Mouse (Mus musculus) spleen, postnatal 10 days (tissue): ENCODE results near the gene Pdlim7.

ENCODE experiments used
- DNase-seq, 2 experiments: peaks; one replicate each; pipeline ENCODE4 v3.0.0; 2021 to 2022; ENCODE audit warnings: low spot score in 2 of 2

Pdlim7 gene

DNA sequence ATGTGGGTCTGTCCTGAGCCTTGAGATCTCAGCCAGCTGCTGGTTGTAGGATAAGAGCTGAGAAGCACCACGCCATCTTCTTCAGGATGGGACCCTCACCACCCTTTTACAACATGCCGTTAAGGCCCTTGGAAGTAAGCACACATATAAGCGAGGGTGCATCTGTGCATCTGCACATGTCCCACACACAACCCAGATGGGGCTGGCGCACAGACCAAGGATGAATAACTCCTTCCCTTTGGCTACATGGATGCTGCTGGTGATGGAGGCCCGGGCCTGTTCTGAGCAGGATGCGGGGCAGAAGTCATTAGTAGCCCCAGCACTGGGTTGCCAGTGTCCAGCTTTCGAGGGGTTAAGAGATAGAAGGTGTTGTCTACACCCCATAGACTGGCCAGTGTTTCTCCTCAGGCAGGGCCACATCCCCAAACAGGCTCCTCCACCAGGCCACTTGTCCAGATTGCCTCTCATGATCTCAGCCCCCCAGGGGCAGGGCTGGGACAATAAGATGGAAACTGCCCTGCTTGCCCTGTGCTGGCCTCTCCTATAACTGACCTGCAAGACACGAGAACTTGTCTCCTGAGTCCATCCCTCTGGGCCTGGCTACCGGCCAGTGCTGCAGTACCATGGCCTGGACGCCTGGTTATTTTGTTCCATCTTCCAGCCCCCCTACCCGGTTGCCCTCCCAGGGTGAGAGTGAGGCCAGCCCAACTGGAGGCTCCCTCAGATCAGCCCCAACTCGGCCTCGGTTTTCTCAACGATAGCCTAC is 27.3 kb downstream of the Pdlim7 start:
- DNase-seq = no peak

DNA sequence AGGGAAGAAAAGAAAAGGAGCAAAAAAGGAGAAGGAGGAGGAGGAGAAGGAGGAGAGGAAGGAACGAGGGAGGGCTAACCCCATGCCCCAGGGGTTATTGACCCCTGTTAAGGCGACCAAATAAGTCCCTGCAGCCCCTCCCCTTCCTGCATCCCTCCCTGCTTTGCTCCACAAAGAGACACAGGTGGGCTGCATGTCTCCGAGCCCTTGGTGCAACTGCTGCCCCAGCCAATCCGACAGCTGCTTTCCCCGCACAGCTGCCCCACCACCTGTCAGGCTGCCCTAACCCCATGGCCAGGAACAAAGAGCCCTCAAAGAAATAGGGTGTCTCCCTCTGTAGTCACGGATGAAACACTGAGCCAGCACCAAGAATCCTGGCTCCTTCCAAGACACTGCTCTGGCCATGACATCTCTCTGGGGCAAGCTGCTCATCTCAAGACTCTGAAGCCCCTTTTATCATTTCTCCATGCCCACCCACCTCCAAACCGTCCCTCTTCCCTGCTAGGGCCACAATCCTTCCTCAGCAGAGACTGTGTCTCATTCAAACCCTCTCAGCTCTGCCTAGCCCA is 28.9 kb downstream of the Pdlim7 start:
- DNase-seq = no peak

DNA sequence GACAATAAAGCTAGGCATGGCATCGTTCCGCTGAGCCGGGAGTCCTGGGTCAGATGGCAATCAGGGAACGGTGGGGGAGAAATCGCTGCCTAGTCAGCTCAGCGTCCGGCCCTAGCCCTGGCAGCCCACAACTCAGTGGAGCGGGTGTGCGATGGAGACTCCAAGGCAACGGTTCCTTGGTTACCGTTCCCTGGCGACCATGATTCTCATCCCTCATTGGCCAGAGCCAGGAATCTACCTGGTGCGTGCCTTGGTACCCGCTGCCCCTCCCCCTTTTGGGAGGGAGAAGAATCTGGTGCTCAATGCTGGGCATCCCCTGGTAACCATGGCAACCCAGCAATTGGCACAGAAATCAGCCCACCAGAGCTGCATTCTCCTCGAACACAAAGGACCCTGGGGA is 29.9 kb downstream of the Pdlim7 start:
- DNase-seq = no peak

DNA sequence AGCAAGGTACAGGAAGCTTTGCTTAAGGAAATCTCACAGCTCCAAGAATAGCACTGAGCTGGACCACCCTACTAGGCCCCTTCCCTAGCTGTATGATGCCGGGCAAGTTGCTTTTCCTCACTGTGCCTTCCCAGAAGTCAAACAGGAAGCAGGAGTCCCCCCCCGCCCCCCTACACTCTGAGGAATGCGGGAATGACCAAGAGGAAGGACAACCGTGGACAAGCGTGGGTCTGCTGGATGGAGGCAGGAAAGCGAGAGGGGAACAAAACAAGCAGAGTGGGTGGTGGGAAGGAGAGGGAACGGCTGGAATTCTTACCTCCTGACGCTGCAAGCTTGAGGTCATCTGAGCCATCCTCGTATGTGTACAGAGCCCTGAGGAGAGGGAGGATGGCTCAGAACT is 30.4 kb downstream of the Pdlim7 start:
- no peak for DNase-seq

DNA sequence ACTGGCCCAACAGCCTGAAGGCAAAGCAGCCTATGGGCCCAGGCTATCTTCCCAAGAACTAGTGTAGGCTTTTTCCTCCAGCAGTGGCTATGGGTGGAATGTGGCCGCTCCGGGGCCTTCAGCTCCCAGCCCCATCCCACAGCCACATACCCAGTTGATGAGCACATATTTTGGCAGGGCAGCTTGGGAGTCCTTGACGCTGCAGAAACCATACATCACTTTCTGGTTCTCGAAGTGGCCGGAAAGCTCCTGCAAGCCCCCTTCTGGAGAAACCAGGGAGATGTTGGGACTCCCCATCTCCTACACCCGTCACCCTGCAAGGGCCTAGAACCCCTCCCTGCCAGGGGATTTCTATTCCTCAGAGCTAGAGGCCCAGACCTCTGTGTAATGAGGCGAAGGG is 30.9 kb downstream of the Pdlim7 start:
- no peak for DNase-seq

DNA sequence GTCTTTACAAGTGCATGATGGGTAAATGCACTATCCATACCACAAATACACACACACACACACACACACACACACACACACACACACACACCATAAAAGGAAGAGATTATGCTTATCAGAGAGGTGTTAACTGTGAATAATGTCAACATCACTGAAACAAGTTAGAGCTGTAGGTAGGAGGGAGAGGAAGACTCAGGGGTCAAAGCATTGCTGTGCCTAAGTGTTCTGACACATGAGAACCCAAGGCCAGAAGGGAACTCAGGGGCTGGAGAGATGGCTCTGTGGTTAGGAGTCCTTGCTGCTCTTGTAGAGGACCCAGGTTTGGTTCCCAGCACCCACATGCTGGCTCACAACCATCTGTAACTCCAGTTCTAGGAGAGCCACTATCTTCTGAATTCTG is 33.5 kb downstream of the Pdlim7 start:
- no peak for DNase-seq

DNA sequence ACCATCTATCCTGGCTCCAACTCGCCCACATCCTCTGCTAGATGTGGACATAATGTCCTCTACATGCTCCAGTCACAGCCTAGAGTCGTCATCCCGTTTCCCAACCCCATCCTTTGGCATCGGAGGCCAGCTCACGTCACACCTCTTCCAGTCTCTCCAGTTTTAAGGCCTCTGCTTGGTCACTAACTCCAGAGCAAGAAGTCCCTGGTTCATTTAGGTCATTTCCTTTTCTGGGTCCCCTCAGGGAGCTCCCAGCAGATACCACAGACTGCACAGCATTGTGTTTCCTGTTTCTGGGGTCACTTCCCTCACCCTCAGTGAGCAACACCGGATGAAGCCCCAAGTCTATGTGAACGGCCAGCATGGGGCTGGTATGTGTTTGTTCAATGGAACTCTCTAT is 34.5 kb downstream of the Pdlim7 start:
- no peak for DNase-seq

DNA sequence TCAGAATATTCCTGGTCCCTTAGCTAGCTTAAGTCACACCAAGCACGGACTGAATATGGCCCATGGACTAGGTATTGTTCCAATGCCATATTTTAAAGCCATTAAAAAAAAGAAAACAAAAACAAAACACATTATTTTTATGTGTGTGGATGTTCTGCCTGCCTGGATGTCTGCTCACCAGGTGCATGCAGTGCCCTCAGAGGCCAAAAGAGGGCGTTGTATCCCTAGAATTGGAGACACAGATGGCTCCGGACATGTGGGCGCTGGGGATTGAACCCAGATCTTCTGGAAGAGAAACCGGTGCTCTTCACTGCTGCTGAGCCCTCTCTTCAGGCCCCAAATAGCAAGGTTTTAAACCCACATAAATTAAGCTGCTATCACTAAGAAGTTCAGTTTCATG is 35.4 kb downstream of the Pdlim7 start:
- peak in 1 of 2 experiments; percentile 53 for DNase-seq

DNA sequence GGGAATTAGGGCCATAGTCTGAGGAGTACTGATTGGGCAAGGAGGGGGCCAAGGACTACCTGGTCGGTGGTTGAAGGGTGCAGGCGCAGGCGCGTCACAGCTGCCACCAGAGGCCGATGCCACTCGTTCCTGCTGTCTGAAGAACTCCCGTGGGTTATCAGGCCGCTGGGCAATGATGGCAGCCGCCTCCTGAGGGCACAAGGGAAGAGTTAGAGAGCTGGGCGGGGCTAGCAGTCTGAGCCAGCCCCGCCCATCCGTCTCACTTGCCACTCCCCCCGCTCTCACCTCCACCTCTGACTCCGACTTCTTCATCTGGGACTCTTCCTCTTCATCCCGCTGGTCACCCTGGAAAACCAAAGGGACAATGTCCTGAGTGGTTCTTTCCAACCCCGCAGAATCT is 36.0 kb downstream of the Pdlim7 start:
- DNase-seq = no peak

DNA sequence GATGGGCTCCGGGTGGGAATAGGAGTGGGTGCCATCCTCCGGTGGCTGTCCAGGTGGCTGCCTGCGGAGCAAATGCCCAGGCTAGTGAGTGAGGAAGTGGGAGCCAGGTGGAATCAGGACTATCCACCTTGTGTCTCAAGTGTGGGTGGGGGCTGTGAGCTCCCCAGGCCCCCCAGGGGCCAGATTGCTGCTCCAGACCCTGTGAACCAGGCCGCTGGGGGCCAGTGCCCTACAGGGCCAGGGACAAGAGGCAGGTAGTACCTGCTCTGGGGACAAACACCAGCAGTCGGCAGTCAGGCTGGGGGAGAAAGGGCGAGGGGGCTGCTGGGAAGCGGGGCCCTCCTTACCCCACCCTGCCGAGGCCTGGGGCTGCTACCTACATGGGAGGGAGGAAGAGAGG is 37.2 kb downstream of the Pdlim7 start:
- DNase-seq = no peak

DNA sequence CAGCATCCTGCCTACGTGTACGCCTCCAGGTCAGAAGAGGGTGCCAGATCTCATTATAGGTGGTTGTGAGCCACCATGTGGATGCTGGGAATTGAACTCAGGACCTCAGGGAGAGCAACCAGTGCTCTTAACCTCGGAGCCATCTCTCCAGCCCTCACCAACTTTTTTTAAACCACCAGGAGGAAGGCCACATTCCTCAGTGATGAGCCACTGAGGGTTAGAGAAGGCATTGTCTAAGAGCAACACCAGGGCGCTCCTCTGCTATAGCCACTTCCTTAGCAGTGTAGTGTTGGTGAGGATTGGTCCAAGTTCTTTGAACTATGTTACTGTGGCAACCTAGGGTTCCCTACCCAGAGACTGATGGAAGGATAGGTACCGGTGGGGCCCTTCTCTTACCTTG is 37.7 kb downstream of the Pdlim7 start:
- no peak for DNase-seq

DNA sequence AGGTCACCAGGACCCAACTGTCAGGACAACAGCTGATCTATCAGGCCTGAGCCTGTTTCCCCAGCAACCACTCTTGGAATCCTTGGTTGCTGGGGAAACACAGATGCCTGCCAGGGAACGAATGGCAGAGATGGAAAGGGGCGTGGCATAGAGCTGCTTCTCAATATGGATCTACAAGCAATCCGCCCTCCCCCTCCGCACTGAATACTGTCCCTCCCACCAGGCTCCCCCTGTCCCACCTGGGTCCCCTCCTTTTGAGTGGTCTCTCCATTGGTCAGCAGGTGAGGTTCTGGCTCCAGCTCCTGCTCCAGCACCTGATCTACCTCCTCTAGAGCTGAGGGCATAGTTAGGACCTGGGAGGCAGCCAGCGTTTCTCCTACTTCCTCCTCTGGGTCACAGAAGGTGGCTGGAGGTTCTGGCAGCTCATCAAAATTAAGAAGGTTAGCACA is 38.8 kb downstream of the Pdlim7 start:
- DNase-seq = no peak

DNA sequence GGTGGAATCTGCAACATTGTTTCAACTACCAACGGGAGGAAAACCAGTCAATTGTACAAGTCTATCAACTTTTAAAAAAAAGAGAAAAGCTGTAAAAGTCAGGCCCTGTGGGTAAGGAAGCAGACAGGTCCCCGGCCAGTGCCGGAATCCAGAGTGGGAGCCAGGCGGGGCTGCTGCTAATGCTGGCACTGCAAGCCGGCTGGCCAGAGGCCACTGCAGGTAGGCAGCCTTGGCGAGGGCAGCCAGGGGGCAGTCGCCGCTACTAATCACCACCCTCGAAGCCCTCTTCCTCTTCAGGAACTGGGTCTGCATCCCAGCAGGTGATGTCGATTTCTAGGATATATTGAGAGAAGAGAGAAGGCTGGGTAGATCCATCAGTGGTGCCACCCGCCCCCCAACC is 39.5 kb downstream of the Pdlim7 start:
- DNase-seq = no peak

DNA sequence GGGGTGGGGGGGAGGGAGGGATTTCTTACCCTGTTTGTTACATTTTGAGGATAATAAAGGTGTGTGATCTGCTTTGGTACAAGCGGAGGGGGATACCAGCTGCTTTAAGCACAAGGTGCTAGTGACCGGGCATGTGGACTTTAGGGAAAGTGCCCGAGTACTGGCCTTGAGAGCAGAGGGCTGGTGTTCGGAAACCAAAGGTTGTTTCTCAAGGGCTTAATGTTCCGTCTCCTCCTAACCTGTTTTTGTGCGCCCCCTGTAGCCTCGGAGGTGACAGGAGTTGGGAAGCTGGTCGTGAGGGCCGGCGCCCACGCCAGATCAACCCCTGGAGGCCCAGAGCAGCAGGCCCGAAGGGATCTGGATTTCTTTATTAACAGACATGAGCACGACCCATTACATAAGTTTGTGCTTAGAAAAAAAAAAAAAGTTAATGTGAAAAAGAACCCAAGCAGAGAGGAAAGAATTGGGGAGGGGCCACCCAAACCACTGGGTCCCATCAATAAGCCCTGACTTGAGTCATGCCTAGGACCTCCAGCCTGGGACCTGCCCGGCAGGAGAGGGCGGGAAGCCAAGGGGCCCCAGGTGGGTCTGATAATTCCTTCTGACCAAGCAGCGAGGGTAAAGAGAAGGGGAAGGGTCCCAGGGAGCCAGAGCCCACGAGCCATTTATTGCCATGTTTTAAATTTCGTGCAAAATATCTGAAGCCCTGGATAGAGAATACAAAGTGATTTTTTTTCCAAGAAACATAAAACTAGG is 40.2 kb downstream of the Pdlim7 start:
- no peak for DNase-seq

DNA sequence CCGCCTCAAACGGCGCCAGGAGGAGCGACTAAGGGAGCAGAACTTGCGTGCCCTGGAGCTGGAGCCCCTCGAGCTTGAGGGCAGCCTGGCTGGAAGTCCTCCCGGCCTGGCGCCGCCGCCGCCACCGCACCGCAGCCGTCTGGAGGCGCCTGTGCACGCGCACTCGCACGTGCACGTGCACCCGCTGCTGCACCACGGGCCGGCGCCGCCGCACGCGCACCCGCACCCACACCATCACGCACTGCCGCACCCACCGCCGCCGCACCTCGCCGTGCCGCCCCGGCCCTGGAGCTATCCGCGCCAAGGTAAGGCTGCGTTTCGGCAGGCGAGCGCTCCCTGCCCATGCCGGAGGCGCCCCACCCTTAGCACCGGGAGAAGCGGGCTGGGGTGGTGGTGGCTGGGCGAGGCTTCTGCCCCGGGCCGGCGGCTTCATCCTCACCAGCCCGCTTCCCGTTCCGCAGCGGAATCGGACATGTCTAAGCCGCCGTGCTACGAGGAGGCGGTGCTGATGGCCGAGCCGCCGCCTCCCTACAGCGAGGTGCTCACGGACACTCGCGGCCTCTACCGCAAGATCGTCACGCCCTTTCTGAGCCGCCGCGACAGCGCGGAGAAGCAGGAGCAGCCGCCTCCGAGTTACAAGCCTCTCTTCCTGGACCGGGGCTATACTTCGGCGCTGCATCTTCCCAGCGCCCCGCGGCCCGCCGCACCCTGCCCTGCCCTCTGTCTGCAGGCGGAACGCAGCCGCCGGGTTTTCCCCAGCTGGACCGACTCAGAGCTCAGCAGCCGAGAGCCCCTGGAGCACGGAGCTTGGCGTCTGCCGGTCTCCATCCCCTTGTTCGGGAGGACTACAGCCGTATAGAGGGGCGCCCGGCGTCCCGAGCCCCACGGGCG is 41.1 kb downstream of the Pdlim7 start:
- DNase-seq = peak; percentile 45 to 54

DNA sequence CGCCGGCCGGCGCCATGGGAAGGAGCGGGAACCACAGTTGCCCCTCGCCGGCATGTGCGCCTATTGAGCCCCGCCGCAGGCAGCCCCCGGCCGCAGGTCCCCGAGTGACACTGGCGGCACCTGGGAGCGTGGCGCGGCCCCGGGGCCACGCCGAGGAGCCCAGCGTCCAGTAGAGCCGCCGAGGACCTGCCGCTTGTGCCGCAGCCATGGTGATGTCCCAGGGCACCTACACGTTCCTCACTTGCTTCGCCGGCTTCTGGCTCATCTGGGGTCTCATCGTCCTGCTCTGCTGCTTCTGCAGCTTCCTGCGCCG is 41.7 kb downstream of the Pdlim7 start:
- peak in 1 of 2 experiments; percentile 45 for DNase-seq

DNA sequence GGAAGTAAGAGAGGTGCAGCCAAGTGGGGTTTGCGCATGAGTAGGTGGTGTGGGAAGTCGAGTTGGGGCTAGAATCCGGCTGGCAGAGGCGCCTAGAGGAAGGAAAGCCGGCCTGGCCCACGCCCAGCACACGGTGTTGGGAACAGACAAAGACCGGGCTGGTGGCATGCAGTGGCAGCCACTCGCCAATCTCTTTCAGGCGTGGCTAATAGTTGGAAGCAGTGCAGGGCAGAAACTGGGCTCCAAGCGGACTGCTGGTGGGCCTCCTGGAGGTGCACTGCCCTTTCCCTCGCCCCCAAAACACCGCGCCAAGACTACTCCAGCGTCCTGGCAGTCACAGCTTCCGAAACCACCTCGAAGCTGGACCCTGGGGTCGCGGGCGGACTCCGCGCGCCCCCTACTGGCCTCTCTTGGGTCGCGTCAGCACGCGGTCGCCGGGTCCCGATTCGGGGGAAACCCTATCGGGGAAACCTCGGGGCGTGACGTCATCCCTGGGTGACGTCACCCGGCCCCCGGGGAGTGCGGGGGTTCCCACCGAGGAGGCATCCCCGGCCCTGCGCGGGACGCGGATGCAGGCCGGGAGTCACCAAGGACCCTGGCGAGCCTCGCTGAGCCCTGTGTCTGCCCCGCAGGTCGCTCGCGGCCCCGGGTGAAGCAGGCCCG is 42.2 kb downstream of the Pdlim7 start:
- peak; percentile 71 to 86 for DNase-seq

DNA sequence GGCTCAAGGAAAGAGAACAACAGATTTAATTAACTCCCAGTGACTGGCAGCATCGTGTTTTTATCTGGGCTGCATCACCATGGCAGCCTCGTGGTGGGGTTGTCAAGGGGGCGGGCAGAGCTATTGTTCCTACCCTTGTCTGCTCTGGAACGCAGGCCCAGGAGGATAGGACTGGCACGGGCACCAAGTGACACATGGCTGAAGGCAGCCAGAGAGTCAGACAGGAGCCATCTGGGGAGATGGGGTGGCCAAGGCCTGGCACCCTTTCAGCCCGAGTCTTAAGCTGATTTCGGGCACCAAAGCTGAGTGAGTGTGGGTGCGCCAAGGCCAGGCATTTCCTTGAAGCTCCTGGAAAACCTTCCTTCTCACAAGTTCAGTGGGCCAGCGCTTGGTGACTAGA is 43.1 kb downstream of the Pdlim7 start:
- DNase-seq = no peak

DNA sequence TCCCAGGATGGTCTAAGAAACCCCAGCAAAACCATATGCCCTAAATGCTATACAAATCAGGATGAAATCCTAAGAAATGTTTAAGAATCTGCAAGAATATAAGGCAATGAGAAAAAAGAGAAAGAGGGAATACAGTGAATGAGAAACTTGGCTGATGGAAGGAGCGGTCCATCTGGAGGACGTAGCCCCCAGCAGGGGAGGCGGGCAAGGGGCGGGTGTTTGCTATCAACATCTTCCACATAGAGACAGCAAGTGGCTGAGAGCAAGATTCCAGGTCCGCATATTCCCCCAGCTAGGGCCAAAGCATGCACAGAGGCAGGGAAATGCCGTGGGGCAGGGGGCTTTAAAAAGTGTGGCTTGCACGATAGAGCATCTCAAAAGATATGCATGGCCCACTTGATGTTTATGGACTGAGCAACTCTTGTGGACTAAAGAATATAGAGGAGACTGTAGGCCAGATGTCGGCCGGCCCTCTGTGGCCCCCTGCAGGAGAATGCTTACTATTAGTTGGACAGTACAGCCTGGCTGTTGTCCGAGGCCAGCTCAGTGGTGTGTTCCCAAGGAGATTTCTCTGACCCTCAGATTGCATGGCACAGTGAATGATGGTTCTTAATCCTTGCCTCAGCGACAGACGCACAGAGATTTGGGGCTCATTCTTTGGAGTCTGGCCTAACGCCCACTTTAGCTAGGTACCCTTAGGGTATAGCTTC is 44.5 kb downstream of the Pdlim7 start:
- peak in 1 of 2 experiments; percentile 62 for DNase-seq

DNA sequence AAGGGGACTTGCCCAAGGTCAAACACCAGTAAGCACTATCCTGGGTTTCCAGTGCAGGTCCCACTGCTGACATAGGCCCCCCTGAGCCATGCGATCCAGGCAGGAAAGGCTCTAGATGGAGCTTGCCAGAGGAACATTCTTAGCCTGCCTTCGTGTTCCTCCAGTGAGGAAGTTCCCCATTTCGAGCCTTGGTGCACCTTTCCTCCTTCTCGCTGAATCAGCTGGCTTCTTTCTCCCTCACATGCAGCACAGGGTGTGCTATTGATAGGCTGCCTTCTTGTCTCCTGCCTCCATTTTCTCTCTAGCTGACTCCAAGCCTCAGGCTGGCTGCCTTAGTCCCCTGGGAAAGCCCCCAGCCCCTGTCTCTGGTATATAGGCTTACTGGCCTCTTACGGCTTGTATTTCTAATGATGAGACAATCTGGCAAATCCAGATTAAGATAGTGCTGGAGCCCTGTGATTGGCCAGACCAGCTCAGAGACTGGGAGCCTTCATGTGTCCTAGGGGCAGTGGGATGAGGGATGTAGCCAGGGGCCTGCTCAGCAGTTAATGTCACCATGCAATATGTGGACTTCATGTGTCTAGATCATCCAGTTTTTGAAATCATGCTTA is 47.5 kb downstream of the Pdlim7 start:
- DNase-seq = no peak
